Mouse (Mus musculus): Measurements from ENCODE around the gene Abr. TPM values are rescaled to one million over a fixed set of nuclear protein-coding genes. Genes with fewer than 3 reads are reported as not detected.

The Abr gene
- polyA plus RNA-seq, 1 experiment: 81.3 TPM

DNA sequence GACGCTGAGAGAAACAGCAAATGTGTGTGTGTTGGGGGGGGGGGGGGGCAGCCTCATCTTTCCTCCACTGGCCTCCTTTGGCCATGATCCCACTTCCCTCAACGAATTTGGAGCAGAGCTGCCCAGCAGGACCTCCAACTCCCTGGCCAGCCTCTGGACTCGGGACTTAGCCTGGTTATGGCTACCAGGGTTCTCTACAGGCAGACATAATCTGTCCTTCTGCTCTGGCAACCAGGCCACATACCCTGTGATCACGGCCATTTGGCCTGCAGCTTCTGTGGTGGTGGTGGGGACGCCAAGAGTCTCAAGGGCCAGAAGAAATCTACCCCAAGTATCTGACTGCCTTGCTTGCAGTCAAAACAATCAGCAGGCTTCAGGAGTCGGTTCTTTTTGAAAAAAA lies 249.6 kb downstream of the Abr start:
- H3ac ChIP-seq (ENCODE audit: control insufficient read depth, insufficient read length): no peak overlapping the region
- peaks cover 54% of the 10 kb centered on the region for H3K79me2 ChIP-seq (ENCODE audit: control insufficient read depth, insufficient read depth)
- no peaks in the 10 kb centered on the region for H3K27me3 ChIP-seq (ENCODE audit: control insufficient read depth, insufficient read depth, insufficient read length)
- TF ChIP-seq MYOD1 (IDR thresholded peaks at IDR 0.05; ENCODE audit: control insufficient read depth in 1 of 3, insufficient read length in 2 of 3, low read depth in 2 of 3) (no peak), USF1 (IDR thresholded peaks at IDR 0.05; ENCODE audit: low read depth) (no peak), CEBPB (IDR thresholded peaks at IDR 0.05; ENCODE audit: insufficient read depth, poor library complexity, severe bottlenecking) (no peak), MAX (IDR thresholded peaks at IDR 0.05; ENCODE audit: low read depth) (no peak), SRF (IDR thresholded peaks at IDR 0.05; ENCODE audit: control insufficient read depth, insufficient read length, low read depth) (no peak), TCF3 (IDR thresholded peaks at IDR 0.05; ENCODE audit: insufficient read length, low read depth) (no peak), TCF12 (IDR thresholded peaks at IDR 0.05; ENCODE audit: insufficient read depth, poor library complexity, severe bottlenecking) (no peak)
- H3K4me3 ChIP-seq: no peak overlapping the region
- H3K4me2 ChIP-seq (ENCODE audit: low read depth): no peak overlapping the region
- H3K36me3 ChIP-seq (ENCODE audit: control insufficient read depth, insufficient read depth): no peaks in the 10 kb centered on the region

DNA sequence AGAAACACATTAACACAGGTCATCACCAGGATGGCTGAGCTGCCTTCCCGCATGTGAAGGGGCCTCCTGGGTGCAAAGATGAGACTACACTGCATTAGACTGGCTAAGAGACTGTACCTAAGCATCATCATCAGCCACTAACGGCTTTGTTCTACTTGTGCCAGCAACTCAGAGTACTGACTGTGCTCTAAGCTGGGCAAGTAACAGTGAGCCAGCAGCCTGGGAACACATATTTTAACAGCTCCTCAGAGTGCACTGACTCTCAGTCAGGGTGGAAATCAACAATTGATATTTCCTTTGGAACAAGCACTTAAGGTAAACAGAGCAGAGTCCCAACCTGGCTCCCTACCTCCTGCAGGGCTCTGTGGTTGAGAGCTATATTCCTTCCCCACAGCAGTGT lies 250.0 kb downstream of the Abr start:
- Histone ChIP-seq H3K4me2 (ENCODE audit: low read depth) (no peak overlapping the region), H3ac (ENCODE audit: control insufficient read depth, insufficient read length) (no peak overlapping the region), H3K27me3 (ENCODE audit: control insufficient read depth, insufficient read depth, insufficient read length) (no peaks in the 10 kb centered on the region), H3K36me3 (ENCODE audit: control insufficient read depth, insufficient read depth) (no peaks in the 10 kb centered on the region), H3K79me2 (ENCODE audit: control insufficient read depth, insufficient read depth) (peaks cover 50% of the 10 kb centered on the region), H3K4me3 (no peak overlapping the region)
- TF ChIP-seq MYOG (IDR thresholded peaks at IDR 0.05; ENCODE audit: control insufficient read depth in 1 of 3, insufficient read depth in 1 of 3, insufficient read length in 2 of 3, low read depth in 2 of 3): no peak
- TF ChIP-seq SRF (IDR thresholded peaks at IDR 0.05; ENCODE audit: control insufficient read depth, insufficient read length, low read depth): no peak
- no peak for TF ChIP-seq REST (IDR thresholded peaks at IDR 0.05; ENCODE audit: insufficient read depth, insufficient read length)
- no peak for TF ChIP-seq CEBPB (IDR thresholded peaks at IDR 0.05; ENCODE audit: insufficient read depth, poor library complexity, severe bottlenecking)
- no peak for TF ChIP-seq POLR2AphosphoS2 (IDR thresholded peaks at IDR 0.05; ENCODE audit: insufficient read length, low read depth)
- TF ChIP-seq MYOD1 (IDR thresholded peaks at IDR 0.05; ENCODE audit: control insufficient read depth in 1 of 3, insufficient read length in 2 of 3, low read depth in 2 of 3): no peak
- no peak for TF ChIP-seq TCF12 (IDR thresholded peaks at IDR 0.05; ENCODE audit: insufficient read depth, poor library complexity, severe bottlenecking)
- no peak for TF ChIP-seq MAX (IDR thresholded peaks at IDR 0.05; ENCODE audit: low read depth)
- TF ChIP-seq TCF3 (IDR thresholded peaks at IDR 0.05; ENCODE audit: insufficient read length, low read depth): no peak
- TF ChIP-seq USF1 (IDR thresholded peaks at IDR 0.05; ENCODE audit: low read depth): no peak
- no peak for TF ChIP-seq POLR2A (IDR thresholded peaks at IDR 0.05; ENCODE audit: insufficient read length, low read depth)
- TF ChIP-seq E2F4 (IDR thresholded peaks at IDR 0.05; ENCODE audit: insufficient read depth): no peak

DNA sequence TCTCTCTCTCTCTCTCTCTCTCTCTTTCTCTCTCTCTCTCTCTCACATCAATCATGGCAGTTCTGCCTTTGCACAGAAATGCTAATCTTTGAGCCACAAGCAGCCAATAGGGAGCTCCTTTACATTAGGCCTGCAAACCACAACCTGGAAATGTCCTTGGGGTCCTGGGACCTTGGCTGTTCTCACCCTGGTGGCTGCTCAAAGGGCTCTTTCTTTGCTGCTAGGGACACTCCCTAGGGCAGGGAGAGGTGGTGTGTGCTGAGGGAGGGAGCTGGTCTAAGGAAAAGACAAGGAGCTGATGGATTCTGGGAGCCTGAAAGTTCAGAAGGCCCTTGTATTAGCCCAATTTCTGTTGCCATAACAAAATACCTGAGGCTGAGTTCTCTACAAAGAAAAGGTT lies 251.6 kb downstream of the Abr start:
- TF ChIP-seq MYOD1 (IDR thresholded peaks at IDR 0.05; ENCODE audit: control insufficient read depth in 1 of 3, insufficient read length in 2 of 3, low read depth in 2 of 3) (no peak), CEBPB (IDR thresholded peaks at IDR 0.05; ENCODE audit: insufficient read depth, poor library complexity, severe bottlenecking) (no peak), MAX (IDR thresholded peaks at IDR 0.05; ENCODE audit: low read depth) (no peak), TCF12 (IDR thresholded peaks at IDR 0.05; ENCODE audit: insufficient read depth, poor library complexity, severe bottlenecking) (no peak), MYOG (IDR thresholded peaks at IDR 0.05; ENCODE audit: control insufficient read depth in 1 of 3, insufficient read depth in 1 of 3, insufficient read length in 2 of 3, low read depth in 2 of 3) (no peak), POLR2A (IDR thresholded peaks at IDR 0.05; ENCODE audit: insufficient read length, low read depth) (no peak), SRF (IDR thresholded peaks at IDR 0.05; ENCODE audit: control insufficient read depth, insufficient read length, low read depth) (no peak), POLR2AphosphoS2 (IDR thresholded peaks at IDR 0.05; ENCODE audit: insufficient read length, low read depth) (no peak), E2F4 (IDR thresholded peaks at IDR 0.05; ENCODE audit: insufficient read depth) (no peak), REST (IDR thresholded peaks at IDR 0.05; ENCODE audit: insufficient read depth, insufficient read length) (no peak), TCF3 (IDR thresholded peaks at IDR 0.05; ENCODE audit: insufficient read length, low read depth) (no peak), USF1 (IDR thresholded peaks at IDR 0.05; ENCODE audit: low read depth) (no peak)
- Histone ChIP-seq H3K79me2 (ENCODE audit: control insufficient read depth, insufficient read depth) (peaks cover 58% of the 10 kb centered on the region), H3K27me3 (ENCODE audit: control insufficient read depth, insufficient read depth, insufficient read length) (no peaks in the 10 kb centered on the region), H3ac (ENCODE audit: control insufficient read depth, insufficient read length) (no peak overlapping the region), H3K36me3 (ENCODE audit: control insufficient read depth, insufficient read depth) (no peaks in the 10 kb centered on the region), H3K4me2 (ENCODE audit: low read depth) (no peak overlapping the region), H3K4me3 (no peak overlapping the region)

Other genes with a start within 250 kb of the Abr start
- 76.8 TPM for gene Nxn, start 223.2 kb downstream of the Abr start, polyA plus RNA-seq (2012; fragmentation: generic; extraction: Trizol)
- gene Timm22, start 215.4 kb downstream of the Abr start, polyA plus RNA-seq (2012; fragmentation: generic; extraction: Trizol): 101 TPM
- gene Bhlha9, start 50.2 kb upstream of the Abr start, polyA plus RNA-seq (2012; fragmentation: generic; extraction: Trizol): not detected
- gene Trarg1, start 57.5 kb upstream of the Abr start, polyA plus RNA-seq (2012; fragmentation: generic; extraction: Trizol): 0.34 TPM
- 16.5 TPM for gene Gosr1, start 141.3 kb upstream of the Abr start, polyA plus RNA-seq (2012; fragmentation: generic; extraction: Trizol)
- 17.6 TPM for gene Cpd, start 224.7 kb upstream of the Abr start, polyA plus RNA-seq (2012; fragmentation: generic; extraction: Trizol)